Mouse (Mus musculus): ENCODE data around the gene Pde4a. TPM values are rescaled to one million over a fixed set of nuclear protein-coding genes. Genes with fewer than 3 reads are reported as not detected.
"Not testable (repeated sequence)": the region's sequence is repeated elsewhere in the genome, so short reads cannot be mapped to it uniquely, and the experiment has no call there.

Gene Pde4a
- polyA plus RNA-seq, 1 experiment from 2014 or later = 2.5 TPM

DNA sequence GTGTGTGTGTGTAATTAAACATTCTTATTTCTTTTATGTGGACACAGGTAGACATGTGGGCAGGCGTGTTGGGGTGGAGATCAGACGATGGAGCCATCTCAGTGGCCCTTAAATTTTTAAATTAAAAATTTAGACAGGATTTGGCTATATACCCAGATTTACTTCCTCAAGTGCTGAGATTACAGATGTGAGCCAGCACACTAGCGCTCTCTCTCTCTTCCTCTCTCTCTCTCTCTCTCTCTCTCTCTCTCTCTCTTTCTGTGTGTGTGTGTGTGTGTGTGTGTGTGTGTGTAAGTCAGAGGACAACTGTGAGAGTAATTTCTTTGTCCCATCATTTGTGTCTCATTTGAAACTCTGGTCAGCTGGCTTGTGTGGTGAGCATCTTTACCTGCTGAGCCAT, 25.2 kb downstream of the Pde4a start:
- 74% methylated on average over 3 of the region's 3 CpGs for WGBS

DNA sequence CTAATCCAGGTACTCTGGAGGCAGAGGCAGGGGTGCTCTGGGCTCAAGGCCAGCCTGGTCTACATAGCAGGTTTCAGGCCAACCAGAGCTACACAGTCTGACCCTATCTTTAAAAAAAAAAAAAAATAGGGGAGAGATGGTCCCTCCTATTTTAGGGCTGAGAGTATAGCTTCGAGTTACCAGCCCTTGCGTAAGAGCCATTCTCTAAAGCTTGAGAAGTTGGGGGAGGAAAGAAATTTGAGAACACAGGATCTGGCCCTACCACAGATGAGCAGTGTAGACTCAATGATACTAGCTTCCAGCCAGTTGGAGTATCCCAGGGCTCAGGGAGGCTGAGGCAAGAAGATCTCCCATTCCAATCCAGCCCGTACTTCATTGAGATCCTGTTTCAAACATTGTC, 28.3 kb downstream of the Pde4a start:
- no peaks in the 10 kb centered on the region for H3K27me3 ChIP-seq (ENCODE audit: control insufficient read depth, insufficient read depth, low read length)
- no peaks in the 10 kb centered on the region for H3K36me3 ChIP-seq (ENCODE audit: control insufficient read depth, insufficient read depth, low read length)
- H3K9ac ChIP-seq (ENCODE audit: low read length) = no peak overlapping the region
- WGBS = 78% methylated on average over 3 of the region's 3 CpGs
- H3K4me3 ChIP-seq (ENCODE audit: low read depth, low read length) = no peak overlapping the region
- no peak overlapping the region for H3K27ac ChIP-seq (replicated peaks)
- no peak overlapping the region for H3K4me2 ChIP-seq (replicated peaks; ENCODE audit: low read depth)
- no peaks in the 10 kb centered on the region for H3K9me3 ChIP-seq (ENCODE audit: control insufficient read depth, low read length)
- no peak for ATAC-seq (ENCODE audit: low FRiP score, low TSS enrichment)
- no peaks in the 10 kb centered on the region for H3K4me1 ChIP-seq (replicated peaks; ENCODE audit: control insufficient read depth, insufficient read depth)
- TF ChIP-seq CTCF (IDR thresholded peaks at IDR 0.05; ENCODE audit: low read depth) = no peak
- TF ChIP-seq EP300 (optimal IDR thresholded peaks at IDR 0.05) = no peak
- DNase-seq (ENCODE audit: low spot score) = no peak

More for the DNA sequence above, 25.2 kb downstream of the Pde4a start:
- Histone ChIP-seq H3K4me1 (replicated peaks; ENCODE audit: control insufficient read depth, insufficient read depth) (no peaks in the 10 kb centered on the region), H3K4me2 (replicated peaks; ENCODE audit: low read depth) (no peak overlapping the region), H3K27ac (replicated peaks) (no peak overlapping the region), H3K27me3 (ENCODE audit: control insufficient read depth, insufficient read depth, low read length) (no peaks in the 10 kb centered on the region), H3K9me3 (ENCODE audit: control insufficient read depth, low read length) (no peaks in the 10 kb centered on the region), H3K9ac (ENCODE audit: low read length) (no peak overlapping the region), H3K36me3 (ENCODE audit: control insufficient read depth, insufficient read depth, low read length) (no peaks in the 10 kb centered on the region), H3K4me3 (ENCODE audit: low read depth, low read length) (no peak overlapping the region)
- no peak for TF ChIP-seq CTCF (IDR thresholded peaks at IDR 0.05; ENCODE audit: low read depth)
- no peak for TF ChIP-seq EP300 (optimal IDR thresholded peaks at IDR 0.05)
- DNase-seq (ENCODE audit: low spot score) = no peak
- no peak for ATAC-seq (ENCODE audit: low FRiP score, low TSS enrichment)

DNA sequence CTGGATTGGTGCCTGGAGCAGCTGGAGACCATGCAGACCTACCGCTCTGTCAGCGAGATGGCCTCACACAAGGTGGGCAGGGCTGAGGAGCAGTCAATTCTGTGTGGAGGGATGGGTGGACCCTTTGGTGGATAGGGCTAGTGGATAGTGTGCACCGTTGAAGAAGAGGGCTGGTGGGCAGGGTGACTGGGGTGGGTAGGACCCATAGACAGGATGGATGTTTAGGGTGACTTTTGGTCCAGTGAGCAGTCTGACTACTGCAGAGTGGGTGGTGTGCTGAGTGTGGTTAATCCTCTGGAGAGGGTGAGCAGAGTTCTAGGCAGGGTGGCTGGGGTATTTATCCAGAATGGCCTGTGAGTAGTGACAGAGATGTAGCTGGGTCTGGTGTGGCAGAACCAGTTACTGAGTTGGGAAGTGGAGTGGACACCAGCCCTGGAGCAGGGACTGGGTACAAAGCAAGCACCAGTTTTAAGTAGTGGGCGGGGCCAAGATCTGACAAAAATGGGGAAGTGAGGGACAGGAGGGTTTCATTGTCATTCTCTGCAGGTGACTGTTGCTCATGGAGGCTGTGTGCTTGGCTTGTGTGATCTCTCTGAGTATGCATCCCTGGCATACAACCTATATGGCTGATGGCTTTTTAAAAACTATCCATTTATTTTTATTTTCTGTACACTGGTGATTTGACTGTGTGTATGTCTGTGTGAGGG, 29.4 kb downstream of the Pde4a start:
- H3K27ac ChIP-seq (replicated peaks) = no peak overlapping the region
- no peak for DNase-seq (ENCODE audit: low spot score)
- TF ChIP-seq EP300 (optimal IDR thresholded peaks at IDR 0.05) (no peak), CTCF (IDR thresholded peaks at IDR 0.05; ENCODE audit: low read depth) (no peak)
- no peaks in the 10 kb centered on the region for H3K36me3 ChIP-seq (ENCODE audit: control insufficient read depth, insufficient read depth, low read length)
- H3K4me1 ChIP-seq (replicated peaks; ENCODE audit: control insufficient read depth, insufficient read depth) = no peaks in the 10 kb centered on the region
- no peak overlapping the region for H3K9ac ChIP-seq (ENCODE audit: low read length)
- H3K9me3 ChIP-seq (ENCODE audit: control insufficient read depth, low read length) = no peaks in the 10 kb centered on the region
- H3K4me3 ChIP-seq (ENCODE audit: low read depth, low read length) = no peak overlapping the region
- no peak overlapping the region for H3K4me2 ChIP-seq (replicated peaks; ENCODE audit: low read depth)
- 84% methylated on average over 4 of the region's 4 CpGs for WGBS
- no peaks in the 10 kb centered on the region for H3K27me3 ChIP-seq (ENCODE audit: control insufficient read depth, insufficient read depth, low read length)
- ATAC-seq (ENCODE audit: low FRiP score, low TSS enrichment) = no peak

DNA sequence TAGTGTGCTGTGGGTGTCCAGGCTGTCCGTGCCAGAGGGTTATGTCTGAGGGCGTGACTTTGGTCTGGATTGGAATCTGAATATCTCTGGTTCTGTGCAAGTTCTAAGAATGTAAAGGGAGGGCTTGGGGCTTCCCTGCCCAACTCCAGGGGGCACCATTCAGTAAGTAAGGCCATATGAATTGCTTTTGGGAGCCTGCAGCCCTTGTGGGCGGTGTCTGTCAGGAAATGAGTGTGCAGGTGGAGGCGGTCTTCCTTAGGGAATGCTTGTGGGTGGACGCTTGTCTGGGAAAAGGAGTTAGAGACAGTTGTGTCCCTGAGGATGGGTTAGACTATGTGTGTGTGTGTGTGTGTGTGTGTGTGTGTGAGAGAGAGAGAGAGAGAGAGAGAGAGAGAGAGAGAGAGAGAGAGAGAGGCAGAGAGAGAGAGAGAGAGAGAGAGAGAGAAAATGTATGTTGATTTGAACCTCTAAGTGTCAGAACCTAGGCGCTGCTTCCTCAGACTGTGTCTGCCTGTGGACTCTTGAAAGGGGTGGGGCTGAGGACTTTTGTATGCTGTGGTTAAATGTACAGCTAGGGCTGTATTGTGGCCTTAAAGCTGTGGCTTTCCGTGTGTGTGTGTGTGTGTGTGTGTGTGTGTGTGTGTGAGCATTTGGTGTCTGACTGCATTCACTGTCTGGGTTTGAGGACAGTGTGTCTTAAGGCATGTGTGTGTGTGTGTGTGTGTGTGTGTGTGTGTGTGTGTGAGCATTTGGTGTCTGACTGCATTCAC, 30.4 kb downstream of the Pde4a start:
- H3K36me3 ChIP-seq (ENCODE audit: control insufficient read depth, insufficient read depth, low read length); H3K4me1 ChIP-seq (replicated peaks; ENCODE audit: control insufficient read depth, insufficient read depth); H3K9ac ChIP-seq (ENCODE audit: low read length); H3K4me3 ChIP-seq (ENCODE audit: low read depth, low read length); H3K27ac ChIP-seq (replicated peaks); DNase-seq (ENCODE audit: low spot score); H3K27me3 ChIP-seq (ENCODE audit: control insufficient read depth, insufficient read depth, low read length); H3K4me2 ChIP-seq (replicated peaks; ENCODE audit: low read depth); H3K9me3 ChIP-seq (ENCODE audit: control insufficient read depth, low read length): not testable (repeated sequence)
- peak; percentile 31 for TF ChIP-seq CTCF (IDR thresholded peaks at IDR 0.05; ENCODE audit: low read depth)
- 52% methylated on average over 7 of the region's 7 CpGs for WGBS
- 0 out of 2 replicates have a peak, but pooled peaks have one; percentile 16 for ATAC-seq (ENCODE audit: low FRiP score, low TSS enrichment)

DNA sequence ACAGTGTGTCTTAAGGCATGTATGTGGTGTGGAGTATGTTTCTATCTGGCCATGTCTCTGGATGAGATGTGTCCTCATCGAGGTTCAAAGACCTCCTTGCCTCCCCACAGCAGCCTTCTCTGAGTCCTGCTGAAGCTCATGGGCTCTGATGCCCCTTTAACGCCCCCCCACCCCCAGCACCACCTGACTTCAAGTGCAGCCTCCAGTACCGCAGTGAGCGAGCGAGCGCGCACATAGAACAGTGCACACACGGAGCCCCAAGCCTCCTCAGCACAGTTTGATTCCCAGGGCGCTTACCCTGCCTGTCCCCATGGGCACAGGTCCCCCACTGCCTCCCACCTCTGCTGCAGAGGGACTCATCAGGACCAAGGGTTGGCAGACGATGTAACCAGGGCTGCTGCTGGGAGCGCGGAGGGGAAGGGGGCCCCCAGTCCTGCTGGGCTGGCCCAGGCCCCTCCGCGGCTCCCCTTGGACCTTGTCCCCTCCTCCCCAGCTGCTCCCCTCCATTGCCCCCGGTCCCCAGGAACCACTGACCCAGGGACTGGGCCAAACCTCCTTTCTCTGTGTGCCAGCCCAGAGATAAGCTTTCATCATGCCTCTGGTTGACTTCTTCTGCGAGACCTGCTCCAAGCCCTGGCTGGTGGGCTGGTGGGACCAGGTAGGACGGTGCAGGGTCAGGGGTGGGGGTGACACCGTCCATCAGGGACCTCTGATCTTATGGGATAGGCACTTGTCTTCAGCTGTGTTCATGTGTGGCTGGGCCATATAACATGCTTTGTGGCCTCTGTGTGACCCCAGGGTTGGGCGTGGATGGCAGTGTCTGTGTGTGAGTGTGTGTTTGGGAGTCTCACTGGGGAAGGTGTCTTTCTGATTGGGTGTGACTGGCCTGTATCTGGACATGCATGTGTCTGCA, 31.3 kb downstream of the Pde4a start:
- H3K9ac ChIP-seq (ENCODE audit: low read length) = no peak overlapping the region
- ATAC-seq (ENCODE audit: low FRiP score, low TSS enrichment) (peak; percentile 25; the same call in 1 of the 2 replicates), DNase-seq (ENCODE audit: low spot score) (peak; percentile 40)

More for the DNA sequence above, 31.3 kb downstream of the Pde4a start:
- Histone ChIP-seq H3K4me1 (replicated peaks; ENCODE audit: control insufficient read depth, insufficient read depth) (no peaks in the 10 kb centered on the region), H3K27me3 (ENCODE audit: control insufficient read depth, insufficient read depth, low read length) (no peaks in the 10 kb centered on the region), H3K9me3 (ENCODE audit: control insufficient read depth, low read length) (no peaks in the 10 kb centered on the region), H3K27ac (replicated peaks) (no peak overlapping the region), H3K36me3 (ENCODE audit: control insufficient read depth, insufficient read depth, low read length) (no peaks in the 10 kb centered on the region), H3K4me2 (replicated peaks; ENCODE audit: low read depth) (peak overlapping the region; percentile 34), H3K4me3 (ENCODE audit: low read depth, low read length) (peak overlapping the region; percentile 6; the same call in 1 of the 2 replicates)
- 41% methylated on average over 17 of the region's 19 CpGs for WGBS
- no peak for TF ChIP-seq CTCF (IDR thresholded peaks at IDR 0.05; ENCODE audit: low read depth)
- no peak for TF ChIP-seq EP300 (optimal IDR thresholded peaks at IDR 0.05)
